Mouse (Mus musculus) liver, adult 2 months (tissue): ENCODE measurements around the gene Arpc5l. TPM values are rescaled to one million over a fixed set of nuclear protein-coding genes. Genes with fewer than 3 reads are reported as not detected.

Experiments
- DNase-seq: peaks from one replicate; pipeline ENCODE4 v3.0.0-alpha.2; 2011; ENCODE audit warnings: low read depth, low spot score; ENCODE audit errors: extremely low read depth
- H3K27ac ChIP-seq: fragments of 200-500 bp; replicated peaks from 2 replicates; pipeline ENCODE4 v1.5.1; 2012; ENCODE audit warnings: low read depth, mild to moderate bottlenecking, control low read depth, inconsistent platforms, low read length; ENCODE audit not compliant: insufficient read depth
- H3K27me3 ChIP-seq: fragments of 200-500 bp; 2 replicates; pipeline ENCODE4 v1.6.1; 2012; ENCODE audit warnings: mild to moderate bottlenecking, moderate library complexity, low read length, inconsistent platforms; ENCODE audit not compliant: control insufficient read depth, insufficient read depth
- H3K36me3 ChIP-seq: fragments of 200-500 bp; 2 replicates; pipeline ENCODE4 v1.6.1; 2012; ENCODE audit warnings: low read length, inconsistent platforms; ENCODE audit not compliant: control insufficient read depth, insufficient read depth
- H3K4me1 ChIP-seq: fragments of 200-500 bp; 2 replicates; pipeline ENCODE4 v1.6.1; 2011; ENCODE audit warnings: low read length; ENCODE audit not compliant: control insufficient read depth, insufficient read depth
- H3K4me3 ChIP-seq: fragments of 200-500 bp; 2 replicates; pipeline ENCODE4 v1.5.1; 2011; ENCODE audit warnings: low read depth, mild to moderate bottlenecking, control low read depth, low read length, moderate library complexity; ENCODE audit not compliant: insufficient read depth
- H3K79me2 ChIP-seq: fragments of 200-500 bp; 2 replicates; pipeline ENCODE4 v1.6.1; 2012; ENCODE audit warnings: inconsistent platforms, mild to moderate bottlenecking, low read length, moderate library complexity; ENCODE audit not compliant: control insufficient read depth, insufficient read depth
- H3K9ac ChIP-seq: fragments of 200-500 bp; 2 replicates; pipeline ENCODE4 v1.6.1; 2012; ENCODE audit warnings: low read depth, mild to moderate bottlenecking, control low read depth, inconsistent platforms, low read length
- CTCF ChIP-seq: fragments of 200-500 bp; IDR thresholded peaks from 2 replicates; pipeline ENCODE4 v1.5.1; 2011; ENCODE audit warnings: low read depth, low read length, control low read depth
- POLR2A ChIP-seq: fragments of 200-500 bp; IDR thresholded peaks from 2 replicates; pipeline ENCODE4 v1.6.1; 2011; ENCODE audit warnings: low read length, control low read depth; ENCODE audit not compliant: insufficient read depth; ENCODE audit errors: extremely low read depth
- WGBS: fragments of 180-500 bp; shearing (Covaris S2); methylation state at CpG from one replicate; pipeline ENCODE4 v1.1.7; 2018; 5-methylcytosine and 5-hydroxymethylcytosine counted together
- polyA plus RNA-seq: library from polyadenylated mRNA; depleted of rRNA; stranded (reverse); fragments of >200 nt; gene quantifications from 2 replicates; pipeline ENCODE4 v1.2.3, GENCODE M21; 2012; rRNA removed
- total RNA-seq: library from RNA; depleted of rRNA; stranded (reverse); fragments of >200 nt; gene quantifications from 2 replicates; pipeline ENCODE4 v1.2.3, GENCODE M21; 2014; rRNA removed

The Arpc5l gene
- total RNA-seq (41.2 and 45.1 TPM in 2 replicates), polyA plus RNA-seq (21.3 and 25.7 TPM in 2 replicates)

GRCm38 (mm10) chr2:39004880-39005435, at the start of gene Arpc5l:
Gene Arpc5l, plus strand, starts transcription at chr2:39005348.
- peaks cover 5% of the 10 kb centered on the region; the same call in 1 of the 2 replicates for H3K79me2 ChIP-seq
- DNase-seq: peak; percentile 78
- H3K4me1 ChIP-seq: peaks cover 19% of the 10 kb centered on the region
- TF ChIP-seq CTCF: no peak
- TF ChIP-seq POLR2A: peak; percentile 82
- peak within 1 kb of the TSS; percentile 76 for H3K9ac ChIP-seq
- H3K27me3 ChIP-seq: no peaks in the 10 kb centered on the region
- H3K27ac ChIP-seq: peak within 1 kb of the TSS; percentile 72
- H3K36me3 ChIP-seq: peaks cover 4% of the 10 kb centered on the region; the same call in 1 of the 2 replicates
- H3K4me3 ChIP-seq: peak within 1 kb of the TSS; percentile 77
- WGBS: under 1% methylated on average over 58 of the region's 58 CpGs

DNA sequence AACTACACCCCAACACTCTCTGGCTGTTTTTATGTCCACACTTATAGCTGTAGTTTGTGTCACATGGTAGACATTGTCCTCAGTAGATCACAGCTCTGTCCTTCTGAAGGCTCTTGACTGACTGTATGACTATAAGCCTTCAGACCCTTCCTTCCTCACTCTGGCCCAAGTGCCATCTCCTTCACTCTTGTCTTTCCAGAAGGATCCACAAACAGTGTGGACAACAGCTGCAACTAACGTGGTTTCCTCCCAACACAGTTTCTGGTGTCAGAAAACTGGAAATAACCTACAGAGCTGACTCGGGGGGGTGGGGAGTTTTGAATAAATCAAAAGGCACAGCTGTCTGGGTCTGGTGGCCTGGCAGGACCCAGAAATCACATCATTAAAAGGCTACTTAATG, 49.1 kb upstream of the Arpc5l start:
- Histone ChIP-seq H3K27ac (no peak overlapping the region), H3K79me2 (no peaks in the 10 kb centered on the region), H3K27me3 (no peaks in the 10 kb centered on the region), H3K9ac (no peak overlapping the region), H3K36me3 (no peaks in the 10 kb centered on the region), H3K4me3 (no peak overlapping the region), H3K4me1 (no peaks in the 10 kb centered on the region)
- WGBS: 84% methylated on average over 2 of the region's 2 CpGs
- DNase-seq: no peak
- TF ChIP-seq CTCF (no peak), POLR2A (no peak)

DNA sequence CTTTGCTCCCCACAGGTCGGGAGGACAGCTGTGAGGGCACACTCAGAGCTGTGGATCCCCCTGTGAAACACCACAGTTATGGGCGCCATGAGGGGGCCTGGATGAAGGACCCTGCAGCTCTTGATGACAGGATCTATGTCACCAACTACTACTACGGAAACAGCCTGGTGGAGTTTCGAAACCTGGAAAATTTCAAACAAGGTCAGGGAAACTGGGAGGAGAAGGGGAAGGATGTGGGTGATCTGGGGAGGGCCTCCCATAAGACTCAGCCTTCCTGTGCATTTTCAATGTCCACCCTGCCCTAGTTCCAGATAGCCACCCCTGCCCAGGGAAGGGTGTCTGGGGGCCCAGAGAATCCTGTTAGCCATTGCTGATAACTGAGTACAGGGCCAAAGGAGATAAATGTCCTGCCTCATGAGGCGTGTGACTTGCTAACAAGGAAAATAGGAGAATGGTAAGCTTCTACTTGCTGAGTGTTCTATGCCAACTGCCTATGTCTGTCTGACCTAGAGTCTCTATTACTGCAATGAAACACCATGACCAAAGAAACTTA, 47.4 kb upstream of the Arpc5l start:
- no peaks in the 10 kb centered on the region for H3K36me3 ChIP-seq
- H3K79me2 ChIP-seq: no peaks in the 10 kb centered on the region
- no peaks in the 10 kb centered on the region for H3K4me1 ChIP-seq
- H3K27ac ChIP-seq: no peak overlapping the region
- H3K4me3 ChIP-seq: no peak overlapping the region
- 77% methylated on average over 5 of the region's 5 CpGs for WGBS
- H3K9ac ChIP-seq: no peak overlapping the region
- DNase-seq: no peak
- no peak for TF ChIP-seq POLR2A
- H3K27me3 ChIP-seq: no peaks in the 10 kb centered on the region

GRCm38 (mm10) chr2:38964198-38964597, 41.0 kb upstream of the Arpc5l start:
- 53% methylated on average over 4 of the region's 4 CpGs for WGBS
- H3K27me3 ChIP-seq: no peaks in the 10 kb centered on the region
- TF ChIP-seq POLR2A (no peak), CTCF (no peak)
- no peaks in the 10 kb centered on the region for H3K36me3 ChIP-seq
- no peak for DNase-seq
- no peak overlapping the region for H3K4me3 ChIP-seq
- H3K27ac ChIP-seq: no peak overlapping the region
- no peaks in the 10 kb centered on the region for H3K4me1 ChIP-seq
- H3K9ac ChIP-seq: no peak overlapping the region
- no peaks in the 10 kb centered on the region for H3K79me2 ChIP-seq

DNA sequence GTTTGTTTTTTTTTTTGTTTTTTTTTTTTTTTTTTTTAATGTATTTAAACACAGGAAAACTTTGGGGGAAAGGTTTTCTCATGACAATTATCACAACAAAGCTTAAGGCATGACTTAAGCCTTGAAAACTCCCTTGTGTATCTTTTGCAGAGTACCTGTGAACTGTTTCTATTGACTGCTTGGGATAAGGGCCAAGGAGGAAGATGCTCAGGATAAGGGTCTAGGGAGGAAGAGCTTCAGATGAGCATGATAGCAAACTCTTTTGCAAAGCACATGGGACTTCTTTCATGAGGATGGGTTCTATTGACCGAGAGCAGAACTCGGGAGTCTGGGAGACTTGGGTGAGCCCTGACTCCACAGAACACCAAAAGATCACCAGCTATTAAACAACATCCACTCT, 35.5 kb upstream of the Arpc5l start:
- no peaks in the 10 kb centered on the region for H3K27me3 ChIP-seq
- DNase-seq: no peak
- H3K27ac ChIP-seq: no peak overlapping the region
- no peak overlapping the region for H3K4me3 ChIP-seq
- H3K4me1 ChIP-seq: no peaks in the 10 kb centered on the region
- WGBS: 90% methylated on average over 2 of the region's 2 CpGs
- no peaks in the 10 kb centered on the region for H3K36me3 ChIP-seq
- no peak overlapping the region for H3K9ac ChIP-seq
- no peaks in the 10 kb centered on the region for H3K79me2 ChIP-seq
- TF ChIP-seq CTCF (no peak), POLR2A (no peak)

DNA sequence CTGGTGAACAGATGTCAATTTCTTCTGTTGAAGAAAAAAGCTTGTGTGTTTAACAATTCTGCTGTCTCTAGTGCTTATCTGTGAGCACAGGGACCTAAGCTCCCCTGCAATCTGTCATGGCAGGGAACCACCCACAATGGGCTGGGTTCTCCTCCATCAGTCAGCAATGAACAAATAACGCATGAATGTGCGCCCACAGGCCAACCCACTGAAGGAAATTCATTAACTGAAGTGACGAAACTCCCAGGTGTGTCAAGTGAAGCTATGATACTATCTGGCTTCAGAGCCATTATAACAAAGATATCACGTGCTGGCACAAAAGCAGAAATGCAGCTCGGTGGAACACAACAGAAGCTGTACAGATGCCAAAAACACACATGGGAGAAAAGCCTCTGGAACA, 35.1 kb upstream of the Arpc5l start:
- H3K4me1 ChIP-seq: no peaks in the 10 kb centered on the region
- no peak overlapping the region for H3K9ac ChIP-seq
- no peaks in the 10 kb centered on the region for H3K27me3 ChIP-seq
- no peaks in the 10 kb centered on the region for H3K36me3 ChIP-seq
- DNase-seq: no peak
- H3K27ac ChIP-seq: no peak overlapping the region
- no peak overlapping the region for H3K4me3 ChIP-seq
- no peak for TF ChIP-seq CTCF
- no peak for TF ChIP-seq POLR2A
- WGBS: 69% methylated on average over 5 of the region's 5 CpGs
- no peaks in the 10 kb centered on the region for H3K79me2 ChIP-seq
